Mouse (Mus musculus): ENCODE results near the gene Gm10392.

The Gm10392 gene

DNA sequence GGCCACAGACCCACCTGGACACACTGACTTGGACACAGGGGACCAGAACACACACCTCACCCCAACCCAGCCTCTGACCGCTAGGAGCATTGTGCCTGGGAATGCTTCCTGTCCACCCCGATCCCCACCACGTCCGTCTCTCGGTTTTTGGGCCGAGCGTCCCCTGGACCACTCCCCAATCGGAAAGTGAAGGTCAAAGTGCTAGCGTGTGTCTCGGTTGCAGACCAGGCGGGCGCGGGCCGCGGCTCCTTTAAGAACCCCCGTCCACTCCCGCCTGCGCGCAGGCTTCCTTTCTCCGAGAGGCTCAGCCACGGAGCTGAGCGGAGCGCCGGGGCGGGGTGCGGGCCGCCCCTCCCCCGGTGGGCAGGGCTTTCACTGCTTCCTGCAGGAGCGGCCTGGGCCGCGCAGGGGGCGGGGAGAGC, 26.1 kb downstream of the Gm10392 start:
- DNase-seq (ENCODE audit: low read depth, low spot score), result peak; percentile 91

- DNase-seq (ENCODE audit: low read depth, low spot score), result no peak
These were observed 26.6 kb downstream of the Gm10392 start for GRCm38 (mm10) chr11:77492311-77492871.

GRCm38 (mm10) chr11:77491502-77492291, 27.3 kb downstream of the Gm10392 start:
- DNase-seq (ENCODE audit: low read depth, low spot score), result no peak

- DNase-seq (ENCODE audit: low read depth, low spot score), result peak; percentile 97
These were observed 27.9 kb downstream of the Gm10392 start for GRCm38 (mm10) chr11:77491123-77491501.

GRCm38 (mm10) chr11:77490451-77490850, 28.5 kb downstream of the Gm10392 start:
- no peak for DNase-seq (ENCODE audit: low read depth, low spot score)

DNA sequence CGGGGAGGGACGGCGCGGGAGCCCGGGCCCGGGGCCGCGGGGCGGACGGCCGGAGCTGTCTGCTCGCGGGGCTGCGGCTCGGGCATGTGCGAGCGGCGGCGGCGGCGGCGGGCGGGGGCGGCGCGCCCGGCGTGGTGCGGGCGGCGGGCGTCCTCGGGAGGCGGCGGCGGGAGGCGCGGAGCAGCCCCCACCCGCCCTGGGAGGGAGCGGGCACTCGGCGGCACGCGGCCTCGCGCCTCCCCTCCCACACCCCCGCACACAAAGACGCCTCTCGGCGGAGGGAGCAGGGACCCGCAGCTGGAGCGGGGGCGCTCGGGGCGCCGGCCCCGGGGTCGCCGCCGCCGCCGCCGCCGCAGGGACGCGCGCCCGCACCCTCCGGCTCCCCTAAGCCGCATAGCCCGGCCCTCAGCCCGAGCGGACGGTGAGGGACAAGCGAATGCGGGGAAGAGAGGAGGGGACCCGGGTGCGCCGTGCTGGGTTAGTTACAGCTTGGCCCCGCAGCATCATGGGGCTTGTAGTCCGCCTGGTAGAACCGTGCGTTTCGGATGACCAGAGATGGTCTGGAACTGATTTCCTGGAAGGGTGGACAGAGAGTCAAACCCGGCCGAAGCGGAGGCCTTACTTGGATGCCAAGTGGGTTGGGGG, 29.3 kb downstream of the Gm10392 start, which contains the start of gene Ankrd13b:
TSS of gene Ankrd13b (minus strand) at position 88 of the 645 bp plus-strand sequence.
- DNase-seq (ENCODE audit: low read depth, low spot score), result peak; percentile 67

DNA sequence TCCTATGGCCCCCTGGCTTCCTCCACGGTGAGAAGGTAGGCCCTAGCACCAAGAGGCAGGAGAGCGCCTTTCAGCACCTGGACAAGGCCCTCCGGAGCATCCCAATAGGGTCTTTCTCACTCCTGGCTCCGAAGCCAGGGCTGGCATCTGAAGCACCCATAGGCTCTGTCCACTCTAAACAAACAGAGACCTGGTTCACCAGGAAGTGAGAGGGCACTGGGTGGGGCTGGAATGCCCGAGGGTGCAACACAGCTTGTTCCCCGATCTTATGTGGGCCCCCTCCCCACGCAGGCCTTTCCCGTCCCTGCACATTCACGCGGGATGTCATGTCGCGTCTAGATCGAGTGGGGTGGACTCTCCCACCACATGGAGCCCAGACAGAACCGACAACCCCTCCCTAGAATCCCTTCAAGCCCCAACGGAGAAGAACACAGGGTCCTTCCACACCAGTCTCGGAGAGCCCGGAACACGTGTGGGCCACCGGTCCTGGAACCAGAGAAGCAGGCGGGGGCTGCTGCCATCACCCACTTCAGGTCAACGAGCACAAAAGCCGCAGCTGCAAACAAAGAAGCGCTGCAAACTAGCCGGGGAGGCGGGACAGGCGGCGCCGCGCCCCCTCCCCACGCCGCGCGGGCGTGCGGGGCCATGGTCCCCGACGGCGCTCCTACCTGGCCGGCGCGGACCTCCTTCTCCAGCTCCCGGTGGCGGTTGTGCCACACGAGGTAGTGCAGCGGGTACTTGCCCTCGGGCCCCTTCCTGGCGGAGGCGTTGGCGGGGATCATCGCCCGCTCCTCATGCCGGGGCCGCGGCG, 30.0 kb downstream of the Gm10392 start:
- no peak for DNase-seq (ENCODE audit: low read depth, low spot score)

- no peak for DNase-seq (ENCODE audit: low read depth, low spot score)
These were observed 32.2 kb downstream of the Gm10392 start for GRCm38 (mm10) chr11:77486798-77487197.

GRCm38 (mm10) chr11:77485229-77485628, 33.8 kb downstream of the Gm10392 start:
- DNase-seq (ENCODE audit: low read depth, low spot score), result peak; percentile 48

DNA sequence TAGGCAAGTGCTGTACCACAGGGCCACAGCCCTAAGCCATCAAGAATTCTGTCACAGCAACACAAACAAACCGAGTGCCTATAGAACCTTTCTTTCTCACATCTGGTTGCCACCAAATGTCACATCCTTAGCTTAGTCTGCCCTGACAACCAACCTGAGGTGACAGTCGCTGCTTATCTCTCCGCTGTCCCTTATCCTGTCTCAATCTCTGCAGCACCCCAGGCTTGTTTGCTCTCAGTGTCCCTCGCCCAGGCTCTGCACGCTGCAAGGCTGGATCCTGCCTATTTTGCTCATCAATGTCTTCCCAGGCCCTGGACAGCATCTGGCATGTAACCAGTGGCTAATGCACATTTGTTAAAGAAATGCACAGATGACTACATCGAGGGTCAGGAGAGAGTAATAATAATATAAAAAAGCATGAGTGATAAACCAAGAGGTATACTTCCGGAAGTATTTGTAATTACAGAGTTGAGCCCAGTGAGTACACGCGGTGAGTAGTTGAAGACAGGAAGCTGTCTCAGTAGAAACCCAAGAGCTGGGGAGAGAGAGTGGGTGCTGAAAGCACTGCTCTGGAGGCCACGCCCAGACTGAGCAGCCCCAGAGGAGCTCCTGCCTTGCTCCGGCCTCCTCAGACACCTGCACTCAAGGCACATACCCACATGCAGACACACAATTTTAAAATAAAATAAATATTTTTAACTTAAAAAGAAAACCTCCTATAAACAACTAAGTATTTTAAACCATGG, 35.3 kb downstream of the Gm10392 start:
- no peak for DNase-seq (ENCODE audit: low read depth, low spot score)

- DNase-seq (ENCODE audit: low read depth, low spot score), result no peak
These were observed 36.0 kb downstream of the Gm10392 start for GRCm38 (mm10) chr11:77483043-77483442.

DNA sequence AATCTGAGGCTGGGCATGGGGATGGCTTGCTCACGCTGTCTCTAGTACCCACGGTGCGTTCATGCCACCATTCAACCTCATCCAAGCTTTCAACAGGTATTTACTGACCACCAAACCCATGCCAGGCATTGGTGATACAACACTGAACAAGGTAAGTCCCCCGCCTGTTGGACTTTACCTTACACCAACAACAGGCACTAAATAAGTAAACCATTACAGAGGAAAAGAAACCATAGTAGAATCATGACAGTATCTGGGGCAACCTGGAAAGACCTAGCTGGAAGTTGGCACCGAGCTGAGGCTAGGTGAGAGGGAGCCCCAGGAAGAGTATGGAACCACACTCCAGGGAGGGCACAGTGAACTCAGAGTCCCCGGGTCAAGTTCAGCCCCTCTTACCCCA, 42.1 kb downstream of the Gm10392 start:
- no peak for DNase-seq (ENCODE audit: low read depth, low spot score)

- DNase-seq (ENCODE audit: low read depth, low spot score), result no peak
These were observed 42.8 kb downstream of the Gm10392 start for GRCm38 (mm10) chr11:77476216-77476615.

DNA sequence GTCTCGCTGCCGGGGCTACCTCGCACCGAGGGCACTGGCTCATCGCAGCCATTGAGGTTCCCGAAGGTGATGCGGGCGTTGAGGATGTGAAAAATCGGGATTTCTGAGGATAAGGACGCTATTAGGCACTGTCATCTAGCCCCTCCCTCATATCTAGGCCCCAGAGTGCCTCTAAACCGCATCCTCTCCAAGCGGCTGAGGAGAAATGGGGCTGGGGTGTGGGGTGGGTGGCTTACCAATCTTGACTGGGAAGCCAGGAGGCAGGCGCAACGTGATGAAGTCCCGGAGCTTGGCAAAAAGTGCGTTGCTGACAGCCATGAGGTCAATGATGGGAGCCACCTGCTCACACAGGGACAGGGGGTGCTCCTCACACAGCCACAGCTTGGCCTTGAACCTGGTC, 46.2 kb downstream of the Gm10392 start:
- DNase-seq (ENCODE audit: low read depth, low spot score), result no peak

GRCm38 (mm10) chr11:77471407-77471806, 47.6 kb downstream of the Gm10392 start:
- no peak for DNase-seq (ENCODE audit: low read depth, low spot score)

- DNase-seq (ENCODE audit: low read depth, low spot score), result no peak
These were observed 50.6 kb downstream of the Gm10392 start for GRCm38 (mm10) chr11:77468397-77468796.

GRCm38 (mm10) chr11:77467784-77468183, 51.2 kb downstream of the Gm10392 start:
- DNase-seq (ENCODE audit: low read depth, low spot score), result peak; percentile 48

DNA sequence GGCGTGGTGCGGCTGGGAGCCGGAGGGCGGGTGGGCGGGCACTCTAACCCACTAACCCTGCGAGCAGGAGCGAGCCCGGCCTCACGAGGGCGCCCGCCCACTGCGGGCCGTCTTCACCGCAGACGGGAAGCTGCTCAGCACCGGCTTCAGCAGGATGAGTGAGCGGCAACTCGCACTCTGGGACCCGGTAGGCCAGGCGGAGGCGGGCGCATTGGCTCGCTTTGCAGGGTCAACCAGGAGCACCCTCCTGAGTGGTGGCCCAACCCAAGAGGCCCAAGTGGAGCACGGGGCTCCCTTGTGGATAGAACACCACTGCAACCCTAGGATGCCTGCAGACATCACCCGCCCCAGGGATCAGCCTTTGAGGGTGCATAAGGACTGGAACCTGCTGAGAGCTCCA, 51.8 kb downstream of the Gm10392 start:
- peak; percentile 54 for DNase-seq (ENCODE audit: low read depth, low spot score)

Measured in forelimb bud, embryonic 11.5 days (tissue).